Mouse (Mus musculus) myocyte (in vitro differentiated cells): ENCODE data around the gene Dpep1.

ENCODE experiments used
- E2F4 ChIP-seq: IDR thresholded peaks from one replicate; pipeline ENCODE4 v1.6.1; 2011; ENCODE audit warnings: mild to moderate bottlenecking, control low read depth, moderate library complexity; ENCODE audit not compliant: insufficient read depth
- MAX ChIP-seq: IDR thresholded peaks from one replicate; pipeline ENCODE4 v1.6.1; 2011; ENCODE audit warnings: low read depth, mild to moderate bottlenecking, control low read depth
- MYOD1 ChIP-seq, 3 experiments: IDR thresholded peaks; one replicate each; pipeline ENCODE4 v1.6.1; 2011; ENCODE audit warnings: control low read depth in 2 of 3, low read depth in 2 of 3, mild to moderate bottlenecking in 2 of 3, moderate library complexity in 1 of 3; ENCODE audit not compliant: insufficient read length in 2 of 3, control insufficient read depth in 1 of 3
- MYOG ChIP-seq, 3 experiments: IDR thresholded peaks; one replicate each; pipeline ENCODE4 v1.6.1; 2011; ENCODE audit warnings: control low read depth in 2 of 3, low read depth in 2 of 3, mild to moderate bottlenecking in 2 of 3; ENCODE audit not compliant: insufficient read length in 2 of 3, control insufficient read depth in 1 of 3, insufficient read depth in 1 of 3
- POLR2A ChIP-seq: IDR thresholded peaks from one replicate; pipeline ENCODE4 v1.6.1; 2011; ENCODE audit warnings: low read depth, mild to moderate bottlenecking, control low read depth, moderate library complexity; ENCODE audit not compliant: insufficient read length
- POLR2AphosphoS2 ChIP-seq: IDR thresholded peaks from one replicate; pipeline ENCODE4 v1.6.1; 2011; ENCODE audit warnings: low read depth, control low read depth; ENCODE audit not compliant: insufficient read length
- TCF12 ChIP-seq: IDR thresholded peaks from one replicate; pipeline ENCODE4 v1.6.1; 2011; ENCODE audit warnings: mild to moderate bottlenecking, control low read depth; ENCODE audit not compliant: poor library complexity, insufficient read depth, severe bottlenecking
- TCF3 ChIP-seq: IDR thresholded peaks from one replicate; pipeline ENCODE4 v1.6.1; 2011; ENCODE audit warnings: low read depth, control low read depth; ENCODE audit not compliant: insufficient read length

DNA sequence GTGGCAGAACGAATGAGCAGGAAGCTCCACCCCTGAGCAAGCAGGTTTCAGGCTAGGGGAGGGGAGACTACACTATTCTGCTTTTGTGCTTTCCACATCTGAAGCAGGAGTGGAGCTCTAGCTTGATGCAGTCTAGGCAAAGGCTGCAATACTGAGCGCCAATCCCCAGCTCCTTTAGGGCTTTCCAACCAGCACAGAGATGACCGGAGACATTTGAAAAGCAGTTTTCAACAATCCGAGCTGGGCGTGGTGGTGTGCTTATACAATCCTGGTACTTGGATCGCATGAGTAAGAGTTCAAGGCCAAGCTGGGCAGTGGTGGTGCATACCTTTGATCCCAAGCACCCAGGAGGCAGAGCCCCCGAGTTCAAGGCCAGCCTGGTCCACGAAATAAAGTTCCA, 5.9 kb downstream of the Dpep1 start:
- TF ChIP-seq POLR2A (no peak), POLR2AphosphoS2 (no peak), MAX (no peak), TCF3 (no peak), MYOD1 (IDR thresholded peaks at IDR 0.05; ENCODE audit: control insufficient read depth in 1 of 3, insufficient read length in 2 of 3, low read depth in 2 of 3) (no peak), TCF12 (no peak), MYOG (IDR thresholded peaks at IDR 0.05; ENCODE audit: control insufficient read depth in 1 of 3, insufficient read depth in 1 of 3, insufficient read length in 2 of 3, low read depth in 2 of 3) (no peak), E2F4 (no peak)
